Mouse (Mus musculus) liver, embryonic 13.5 days (tissue): ENCODE measurements at regions not wholly inside any gene's neighbourhood (a gene's known extent, or its start where the extent isn't known, plus 50 kb on each side); places are given as distances from the start of the nearest gene placed in this dataset.

Experiments used
- ATAC-seq: fragments of 200-750 bp; cut with Nextera tagmentation; 2 replicates; pipeline ENCODE4 v1.8.0; 2017; ENCODE audit warnings: low read depth, mild to moderate bottlenecking, moderate number of reproducible peaks, moderate library complexity
- DNase-seq: peaks from one replicate; pipeline ENCODE4 v3.0.0; 2022
- H3K27ac ChIP-seq: fragments of 300-500 bp; sonication (generic); 2 replicates; pipeline ENCODE4 v1.5.1; 2015; ENCODE audit warnings: moderate library complexity, mild to moderate bottlenecking, inconsistent platforms
- H3K27me3 ChIP-seq: fragments of 300-500 bp; sonication (generic); 2 replicates; pipeline ENCODE4 v1.6.1; 2015; ENCODE audit warnings: mild to moderate bottlenecking, inconsistent platforms
- H3K36me3 ChIP-seq: fragments of 300-500 bp; sonication (generic); 2 replicates; pipeline ENCODE4 v1.6.1; 2015; ENCODE audit warnings: mild to moderate bottlenecking, inconsistent platforms
- H3K4me1 ChIP-seq: fragments of 300-500 bp; sonication (generic); replicated peaks from 2 replicates; pipeline ENCODE4 v1.6.1; 2015; ENCODE audit warnings: inconsistent platforms
- H3K4me2 ChIP-seq: fragments of 300-500 bp; sonication (generic); 2 replicates; pipeline ENCODE4 v1.6.1; 2015; ENCODE audit warnings: inconsistent platforms, mild to moderate bottlenecking, moderate library complexity
- H3K4me3 ChIP-seq: fragments of 300-500 bp; sonication (generic); replicated peaks from 2 replicates; pipeline ENCODE4 v1.5.1; 2015; ENCODE audit warnings: mild to moderate bottlenecking, inconsistent platforms
- H3K9ac ChIP-seq: fragments of 300-500 bp; sonication (generic); 2 replicates; pipeline ENCODE4 v1.6.1; 2015; ENCODE audit warnings: mild to moderate bottlenecking, inconsistent platforms
- H3K9me3 ChIP-seq: fragments of 300-500 bp; sonication (generic); replicated peaks from 2 replicates; pipeline ENCODE4 v1.6.1; 2016; ENCODE audit warnings: inconsistent platforms
- WGBS: fragments of 180-500 bp; shearing (Covaris S2); methylation state at CpG from one replicate; pipeline ENCODE4 v1.1.7; 2015; ENCODE audit not compliant: insufficient replicate concordance; 5-methylcytosine and 5-hydroxymethylcytosine counted together

GRCm38 (mm10) chr4:99394244-99394643 is 98.5 kb downstream of the Gm12689 start:
- ATAC-seq: no peak
- 45% methylated on average over 3 of the region's 3 CpGs for WGBS
- Histone ChIP-seq H3K4me2 (no peak overlapping the region), H3K36me3 (no peaks in the 10 kb centered on the region), H3K9ac (no peak overlapping the region), H3K4me3 (no peak overlapping the region), H3K27ac (no peak overlapping the region), H3K4me1 (no peaks in the 10 kb centered on the region), H3K27me3 (no peaks in the 10 kb centered on the region), H3K9me3 (no peaks in the 10 kb centered on the region)
- DNase-seq: no peak

- Histone ChIP-seq H3K4me2 (no peak overlapping the region), H3K27ac (no peak overlapping the region), H3K9ac (no peak overlapping the region), H3K27me3 (no peaks in the 10 kb centered on the region), H3K36me3 (no peaks in the 10 kb centered on the region), H3K4me3 (no peak overlapping the region), H3K4me1 (no peaks in the 10 kb centered on the region), H3K9me3 (no peaks in the 10 kb centered on the region)
- WGBS: 59% methylated on average over 7 of the region's 7 CpGs
- no peak for DNase-seq
- ATAC-seq: no peak
Observed at GRCm38 (mm10) chr4:99407466-99407865, 111.8 kb downstream of the Gm12689 start.

GRCm38 (mm10) chr4:99423449-99423848 is 127.7 kb downstream of the Gm12689 start:
- Histone ChIP-seq H3K4me1 (no peaks in the 10 kb centered on the region), H3K27me3 (no peaks in the 10 kb centered on the region), H3K4me3 (no peak overlapping the region), H3K27ac (no peak overlapping the region), H3K9me3 (no peaks in the 10 kb centered on the region; the same call in 1 of the 2 replicates), H3K9ac (no peak overlapping the region), H3K4me2 (no peak overlapping the region), H3K36me3 (no peaks in the 10 kb centered on the region)
- no peak for ATAC-seq
- 44% methylated on average over 1 of the region's 1 CpGs for WGBS
- no peak for DNase-seq

GRCm38 (mm10) chr4:99445077-99445754 is 149.5 kb downstream of the Gm12689 start:
- 41% methylated on average over 28 of the region's 28 CpGs for WGBS
- Histone ChIP-seq H3K27ac (no peak overlapping the region), H3K9me3 (no peaks in the 10 kb centered on the region), H3K9ac (no peak overlapping the region), H3K36me3 (no peaks in the 10 kb centered on the region), H3K4me3 (no peak overlapping the region), H3K4me1 (no peaks in the 10 kb centered on the region), H3K4me2 (peak overlapping the region; percentile 23; the same call in 1 of the 2 replicates), H3K27me3 (no peaks in the 10 kb centered on the region)
- ATAC-seq (no peak), DNase-seq (no peak)

GRCm38 (mm10) chr4:99445755-99446128 is 150.0 kb downstream of the Gm12689 start:
- Histone ChIP-seq H3K27ac (no peak overlapping the region), H3K36me3 (no peaks in the 10 kb centered on the region), H3K27me3 (no peaks in the 10 kb centered on the region), H3K4me2 (no peak overlapping the region), H3K9ac (no peak overlapping the region), H3K9me3 (no peaks in the 10 kb centered on the region), H3K4me3 (no peak overlapping the region), H3K4me1 (no peaks in the 10 kb centered on the region)
- ATAC-seq: no peak
- 57% methylated on average over 9 of the region's 9 CpGs for WGBS
- DNase-seq: no peak

- ATAC-seq (no peak), DNase-seq (no peak)
- Histone ChIP-seq H3K27ac (no peak overlapping the region), H3K4me2 (no peak overlapping the region), H3K4me1 (no peaks in the 10 kb centered on the region), H3K9me3 (no peaks in the 10 kb centered on the region), H3K27me3 (no peaks in the 10 kb centered on the region), H3K4me3 (no peak overlapping the region), H3K9ac (no peak overlapping the region), H3K36me3 (no peaks in the 10 kb centered on the region)
- 61% methylated on average over 4 of the region's 4 CpGs for WGBS
Observed at GRCm38 (mm10) chr4:99458984-99459383, 163.3 kb downstream of the Gm12689 start.

GRCm38 (mm10) chr4:99459436-99459835 is 163.7 kb downstream of the Gm12689 start:
- Histone ChIP-seq H3K27me3 (no peaks in the 10 kb centered on the region), H3K36me3 (no peaks in the 10 kb centered on the region), H3K4me2 (no peak overlapping the region), H3K4me1 (no peaks in the 10 kb centered on the region), H3K4me3 (no peak overlapping the region), H3K9ac (no peak overlapping the region), H3K9me3 (no peaks in the 10 kb centered on the region), H3K27ac (no peak overlapping the region)
- ATAC-seq (no peak), DNase-seq (no peak)
- 19% methylated on average over 14 of the region's 14 CpGs for WGBS

GRCm38 (mm10) chr4:99465493-99465892 is 169.8 kb downstream of the Gm12689 start:
- H3K27ac ChIP-seq: no peak overlapping the region
- H3K4me2 ChIP-seq: no peak overlapping the region
- no peak for DNase-seq
- ATAC-seq: no peak
- no peak overlapping the region for H3K4me3 ChIP-seq
- H3K27me3 ChIP-seq: no peaks in the 10 kb centered on the region
- 68% methylated on average over 9 of the region's 9 CpGs for WGBS
- H3K9ac ChIP-seq: no peak overlapping the region
- H3K4me1 ChIP-seq: no peaks in the 10 kb centered on the region
- no peaks in the 10 kb centered on the region for H3K36me3 ChIP-seq
- H3K9me3 ChIP-seq: no peaks in the 10 kb centered on the region

GRCm38 (mm10) chr4:99475701-99476218 is 180.1 kb downstream of the Gm12689 start:
- Histone ChIP-seq H3K27me3 (no peaks in the 10 kb centered on the region), H3K4me1 (no peaks in the 10 kb centered on the region), H3K9ac (no peak overlapping the region), H3K9me3 (no peaks in the 10 kb centered on the region), H3K27ac (no peak overlapping the region), H3K4me2 (no peak overlapping the region), H3K36me3 (no peaks in the 10 kb centered on the region), H3K4me3 (no peak overlapping the region)
- ATAC-seq: no peak
- whole genome bisulfite sequencing: 53% methylated on average over 11 of the region's 11 CpGs
- DNase-seq: no peak

- WGBS: 41% methylated on average over 4 of the region's 4 CpGs
Observed at GRCm38 (mm10) chr4:99484271-99484670, 171.8 kb upstream of the Foxd3 start.

GRCm38 (mm10) chr4:99491536-99492514 is 164.3 kb upstream of the Foxd3 start:
- DNase-seq (no peak), ATAC-seq (no peak)
- H3K4me1 ChIP-seq: no peaks in the 10 kb centered on the region
- 50% methylated on average over 12 of the region's 12 CpGs for whole genome bisulfite sequencing
- H3K27me3 ChIP-seq: no peaks in the 10 kb centered on the region
- H3K36me3 ChIP-seq: no peaks in the 10 kb centered on the region
- no peak overlapping the region for H3K27ac ChIP-seq
- H3K9ac ChIP-seq: no peak overlapping the region
- no peaks in the 10 kb centered on the region for H3K9me3 ChIP-seq
- no peak overlapping the region for H3K4me3 ChIP-seq
- no peak overlapping the region for H3K4me2 ChIP-seq

More at GRCm38 (mm10) chr4:99484271-99484670, 171.8 kb upstream of the Foxd3 start:
- DNase-seq (no peak), ATAC-seq (no peak)
- H3K27ac ChIP-seq: no peak overlapping the region
- no peak overlapping the region for H3K9ac ChIP-seq
- no peaks in the 10 kb centered on the region for H3K4me1 ChIP-seq
- H3K4me3 ChIP-seq: no peak overlapping the region
- no peaks in the 10 kb centered on the region for H3K27me3 ChIP-seq
- H3K36me3 ChIP-seq: no peaks in the 10 kb centered on the region
- no peak overlapping the region for H3K4me2 ChIP-seq
- H3K9me3 ChIP-seq: no peaks in the 10 kb centered on the region
